9 mouse cellular contexts compared by ENCODE assay signal in the genomic region with DNA sequence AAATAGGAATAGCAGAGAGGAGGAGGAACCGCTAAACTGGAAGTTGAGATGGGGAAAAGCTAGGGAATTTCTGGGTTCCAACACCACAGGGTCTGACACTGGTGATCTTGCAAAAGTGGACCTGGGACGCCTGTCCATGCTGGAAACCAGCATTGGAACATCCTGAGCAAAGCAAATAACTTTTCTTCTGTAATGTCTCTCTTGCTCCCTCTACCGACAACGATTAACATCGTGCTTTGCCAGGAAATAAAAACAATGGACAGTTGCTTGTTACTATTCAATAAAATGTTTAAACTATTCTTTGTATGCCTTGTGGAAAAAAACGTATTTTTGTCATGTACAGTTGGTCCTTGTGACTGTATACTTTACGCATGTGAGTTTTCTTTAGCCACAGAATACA.
DNase-seq lines count a peak whose midpoint lies in the region; ATAC-seq and TF ChIP-seq lines count a peak whose summit lies in the region.
"Had no signal": no experiment of that assay in that cellular context is flagged by ENCODE, and none has a peak within 500 bp of the region (broad histone marks: within the 10 kb centered on the region; RNA-seq: fewer than 3 reads in every experiment).

No protein-coding gene starts in this region.

- no peak overlapping the region for H3K27ac ChIP-seq in forebrain, postnatal 0 days (ENCODE audit: low read depth, low read length)
- H3K27ac ChIP-seq in forebrain, embryonic 12.5 days = no peak overlapping the region
- no peak overlapping the region for H3K27ac ChIP-seq in liver, postnatal 0 days (ENCODE audit: low read depth)
- H3K27ac ChIP-seq in liver, embryonic 11.5 days (ENCODE audit: low read depth, low read length) = no peak overlapping the region
- H3K27ac ChIP-seq: limb, embryonic 15.5 days had no signal

- H3K4me2 ChIP-seq in forebrain, postnatal 0 days (ENCODE audit: low read depth) = no peak overlapping the region
- no peak overlapping the region for H3K4me2 ChIP-seq in forebrain, embryonic 12.5 days
- no peak overlapping the region for H3K4me2 ChIP-seq in liver, postnatal 0 days (ENCODE audit: low read depth, low read length)
- H3K4me2 ChIP-seq in liver, embryonic 11.5 days = no peak overlapping the region
- H3K4me2 ChIP-seq: limb, embryonic 15.5 days had no signal

- no peaks in the 10 kb centered on the region for H3K36me3 ChIP-seq in forebrain, postnatal 0 days (ENCODE audit: insufficient read depth)
- no peaks in the 10 kb centered on the region for H3K36me3 ChIP-seq in forebrain, embryonic 12.5 days (replicated peaks)
- H3K36me3 ChIP-seq in liver, postnatal 0 days (replicated peaks; ENCODE audit: insufficient read depth, low read length) = no peaks in the 10 kb centered on the region
- no peaks in the 10 kb centered on the region for H3K36me3 ChIP-seq in liver, embryonic 11.5 days (ENCODE audit: control insufficient read depth, insufficient read depth, low read length)
- H3K36me3 ChIP-seq: limb, embryonic 15.5 days had no signal

- H3K9me3 ChIP-seq in forebrain, postnatal 0 days (ENCODE audit: low read length) = no peaks in the 10 kb centered on the region
- H3K9me3 ChIP-seq in forebrain, embryonic 12.5 days = no peaks in the 10 kb centered on the region
- no peaks in the 10 kb centered on the region for H3K9me3 ChIP-seq in liver, postnatal 0 days (ENCODE audit: low read length)
- no peaks in the 10 kb centered on the region for H3K9me3 ChIP-seq in liver, embryonic 11.5 days (ENCODE audit: control insufficient read depth, low read length)
- H3K9me3 ChIP-seq: limb, embryonic 15.5 days had no signal

- no peak overlapping the region for H3K9ac ChIP-seq in forebrain, postnatal 0 days
- H3K9ac ChIP-seq in forebrain, embryonic 12.5 days = no peak overlapping the region
- no peak overlapping the region for H3K9ac ChIP-seq in liver, postnatal 0 days (replicated peaks)
- no peak overlapping the region for H3K9ac ChIP-seq in liver, embryonic 11.5 days (ENCODE audit: low read depth, low read length)
- H3K9ac ChIP-seq: limb, embryonic 15.5 days had no signal

- peak; percentile 43 for DNase-seq in forebrain, postnatal 0 days
- no peak for DNase-seq in liver, postnatal 0 days
- DNase-seq in liver, embryonic 11.5 days (ENCODE audit: low spot score) = no peak
- peak; percentile 1 for DNase-seq in c-Kit-positive CD71-positive TER-119-negative erythroid progenitor cells, embryonic 14.5 days (ENCODE audit: low read depth)
- DNase-seq in layer of hippocampus, postnatal 10 days (ENCODE audit: low spot score in 2 of 2) = peak; percentile 7 to 15
- DNase-seq in B cell, adult 2 months = no peak
- DNase-seq in neural tube, embryonic 10.5 days (ENCODE audit: extremely low spot score, low spot score) = no peak

- no peaks in the 10 kb centered on the region for H3K27me3 ChIP-seq in forebrain, postnatal 0 days (ENCODE audit: insufficient read depth, low read length)
- no peaks in the 10 kb centered on the region for H3K27me3 ChIP-seq in forebrain, embryonic 12.5 days
- no peaks in the 10 kb centered on the region for H3K27me3 ChIP-seq in liver, postnatal 0 days (ENCODE audit: insufficient read depth, low read length)
- H3K27me3 ChIP-seq in liver, embryonic 11.5 days (replicated peaks; ENCODE audit: control insufficient read depth, insufficient read depth, low read length) = no peaks in the 10 kb centered on the region
- H3K27me3 ChIP-seq: limb, embryonic 15.5 days had no signal

- no peak for ATAC-seq in forebrain, postnatal 0 days
- ATAC-seq in forebrain, embryonic 12.5 days (ENCODE audit: low FRiP score) = no peak
- ATAC-seq in liver, postnatal 0 days = no peak
- ATAC-seq in liver, embryonic 11.5 days (replicated peaks; ENCODE audit: low FRiP score) = no peak

- WGBS in forebrain, postnatal 0 days = 34% methylated on average over 7 of the region's 7 CpGs
- 40% methylated on average over 7 of the region's 7 CpGs for WGBS in forebrain, embryonic 12.5 days
- WGBS in liver, postnatal 0 days (ENCODE audit: insufficient replicate concordance) = 29% methylated on average over 7 of the region's 7 CpGs
- 37% methylated on average over 7 of the region's 7 CpGs for WGBS in liver, embryonic 11.5 days

- no peaks in the 10 kb centered on the region for H3K4me1 ChIP-seq in forebrain, postnatal 0 days (ENCODE audit: insufficient read depth)
- H3K4me1 ChIP-seq in forebrain, embryonic 12.5 days = no peaks in the 10 kb centered on the region
- H3K4me1 ChIP-seq in liver, postnatal 0 days (ENCODE audit: insufficient read depth) = no peaks in the 10 kb centered on the region
- no peaks in the 10 kb centered on the region for H3K4me1 ChIP-seq in liver, embryonic 11.5 days (replicated peaks; ENCODE audit: control insufficient read depth, insufficient read depth, low read length)
- H3K4me1 ChIP-seq: limb, embryonic 15.5 days had no signal

- H3K4me3 ChIP-seq in forebrain, postnatal 0 days (ENCODE audit: low read depth, low read length) = no peak overlapping the region
- no peak overlapping the region for H3K4me3 ChIP-seq in forebrain, embryonic 12.5 days (replicated peaks)
- H3K4me3 ChIP-seq in liver, postnatal 0 days (ENCODE audit: low read depth, low read length) = no peak overlapping the region
- H3K4me3 ChIP-seq in liver, embryonic 11.5 days (ENCODE audit: low read depth, low read length) = no peak overlapping the region
- H3K4me3 ChIP-seq: limb, embryonic 15.5 days had no signal

- TF ChIP-seq CTCF in forebrain, postnatal 0 days (IDR thresholded peaks at IDR 0.05; ENCODE audit: low read depth) = peak; percentile 65
- peak; percentile 48 for TF ChIP-seq CTCF in liver, postnatal 0 days (IDR thresholded peaks at IDR 0.05; ENCODE audit: low read depth)

- no peak for TF ChIP-seq EP300 in liver, postnatal 0 days (IDR thresholded peaks at IDR 0.05; ENCODE audit: low read depth)

Comparison
In these comparisons a context has a peak if more than half of its experiments do, and no peak if none do; other contexts are left out.
1. DNase-seq: peak in forebrain, postnatal 0 days (single experiment), c-Kit-positive CD71-positive TER-119-negative erythroid progenitor cells, embryonic 14.5 days (single experiment) and layer of hippocampus, postnatal 10 days (2 of 2); none in liver, postnatal 0 days (single experiment), liver, embryonic 11.5 days (single experiment), B cell, adult 2 months (0 of 2) and neural tube, embryonic 10.5 days (single experiment).